Mouse (Mus musculus) spleen, adult 2 months (tissue): ENCODE measurements around the gene Yif1a. TPM values are rescaled to one million over a fixed set of nuclear protein-coding genes. Genes with fewer than 3 reads are reported as not detected.

Experiments
- DNase-seq, 2 experiments: peaks; one replicate each; pipeline versions ENCODE4 v3.0.0 to v3.0.0-alpha.2; 2012 to 2021; ENCODE audit warnings: low spot score in 2 of 2, low read depth in 1 of 2
- H3K27ac ChIP-seq: fragments of 200-500 bp; 2 replicates; pipeline ENCODE4 v1.5.1; 2012; ENCODE audit warnings: low read length, inconsistent platforms; ENCODE audit not compliant: insufficient read depth
- H3K27me3 ChIP-seq: fragments of 200-500 bp; 2 replicates; pipeline ENCODE4 v1.6.1; 2012; ENCODE audit warnings: mild to moderate bottlenecking, moderate library complexity, low read length, inconsistent platforms; ENCODE audit not compliant: control insufficient read depth, insufficient read depth
- H3K36me3 ChIP-seq: fragments of 200-500 bp; 2 replicates; pipeline ENCODE4 v1.6.1; 2012; ENCODE audit warnings: mild to moderate bottlenecking, low read length, inconsistent platforms; ENCODE audit not compliant: control insufficient read depth, insufficient read depth
- H3K4me1 ChIP-seq: fragments of 200-500 bp; 2 replicates; pipeline ENCODE4 v1.6.1; 2011; ENCODE audit warnings: inconsistent platforms; ENCODE audit not compliant: control insufficient read depth, insufficient read depth, insufficient read length
- H3K4me3 ChIP-seq: fragments of 200-500 bp; 2 replicates; pipeline ENCODE4 v1.5.1; 2011; ENCODE audit warnings: mild to moderate bottlenecking, inconsistent platforms; ENCODE audit not compliant: insufficient read depth, insufficient read length; ENCODE audit errors: extremely low read depth
- CTCF ChIP-seq: fragments of 200-500 bp; IDR thresholded peaks from 2 replicates; pipeline ENCODE4 v1.5.1; 2011; ENCODE audit warnings: mild to moderate bottlenecking, inconsistent platforms; ENCODE audit not compliant: insufficient read depth, insufficient read length, insufficient replicate concordance; ENCODE audit errors: extremely low read depth
- POLR2A ChIP-seq: fragments of 200-500 bp; IDR thresholded peaks from 2 replicates; pipeline ENCODE4 v1.6.1; 2011; ENCODE audit warnings: low read depth, low read length, inconsistent platforms
- WGBS: fragments of 180-500 bp; shearing (Covaris S2); methylation state at CpG from one replicate; pipeline ENCODE4 v1.1.7; 2018; 5-methylcytosine and 5-hydroxymethylcytosine counted together
- polyA plus RNA-seq: library from polyadenylated mRNA; depleted of rRNA; stranded (reverse); fragments of >200 nt; gene quantifications from 2 replicates; pipeline ENCODE4 v1.2.3, GENCODE M21; 2012

Gene Yif1a
- polyA plus RNA-seq, 1 experiment = 60.5 TPM

GRCm38 (mm10) chr19:5060365-5061330 is 27.7 kb upstream of the Yif1a start:
- 77% methylated on average over 5 of the region's 5 CpGs for WGBS
- no peak for TF ChIP-seq CTCF
- TF ChIP-seq POLR2A = no peak
- H3K4me1 ChIP-seq = peaks cover 2% of the 10 kb centered on the region; the same call in 1 of the 2 replicates
- H3K4me3 ChIP-seq = no peak overlapping the region
- H3K36me3 ChIP-seq = no peaks in the 10 kb centered on the region
- no peaks in the 10 kb centered on the region for H3K27me3 ChIP-seq
- no peak for DNase-seq
- H3K27ac ChIP-seq = no peak overlapping the region

- no peak overlapping the region for H3K4me3 ChIP-seq
- H3K4me1 ChIP-seq = peaks cover 2% of the 10 kb centered on the region; the same call in 1 of the 2 replicates
- no peak overlapping the region for H3K27ac ChIP-seq
- H3K36me3 ChIP-seq = no peaks in the 10 kb centered on the region
- peaks cover under 1% of the 10 kb centered on the region; the same call in 1 of the 2 replicates for H3K27me3 ChIP-seq
- no peak for DNase-seq
- no peak for TF ChIP-seq POLR2A
- no peak for TF ChIP-seq CTCF
- WGBS = 76% methylated on average over 5 of the region's 5 CpGs
These were observed 26.3 kb upstream of the Yif1a start for GRCm38 (mm10) chr19:5062041-5062440.

GRCm38 (mm10) chr19:5062446-5062845 is 25.9 kb upstream of the Yif1a start:
- H3K27ac ChIP-seq = no peak overlapping the region
- DNase-seq = no peak
- WGBS = 86% methylated on average over 6 of the region's 6 CpGs
- TF ChIP-seq CTCF (no peak), POLR2A (no peak)
- no peaks in the 10 kb centered on the region for H3K36me3 ChIP-seq
- H3K4me1 ChIP-seq = peaks cover 2% of the 10 kb centered on the region; the same call in 1 of the 2 replicates
- H3K4me3 ChIP-seq = no peak overlapping the region
- peaks cover 2% of the 10 kb centered on the region; the same call in 1 of the 2 replicates for H3K27me3 ChIP-seq

- 61% methylated on average over 7 of the region's 7 CpGs for WGBS
These were observed 23.2 kb upstream of the Yif1a start for GRCm38 (mm10) chr19:5065104-5065503.

GRCm38 (mm10) chr19:5067040-5067799 is 21.1 kb upstream of the Yif1a start:
- Histone ChIP-seq H3K4me3 (no peak overlapping the region), H3K4me1 (peaks cover 6% of the 10 kb centered on the region), H3K27me3 (peaks cover 12% of the 10 kb centered on the region), H3K27ac (0 out of 2 replicates have a peak overlapping the region, but pooled peaks have one; percentile 16), H3K36me3 (no peaks in the 10 kb centered on the region)
- TF ChIP-seq CTCF (no peak), POLR2A (no peak)
- no peak for DNase-seq
- WGBS = 12% methylated on average over 15 of the region's 15 CpGs

More at GRCm38 (mm10) chr19:5065104-5065503, 23.2 kb upstream of the Yif1a start:
- TF ChIP-seq CTCF (no peak), POLR2A (no peak)
- Histone ChIP-seq H3K36me3 (no peaks in the 10 kb centered on the region), H3K27me3 (peaks cover 12% of the 10 kb centered on the region), H3K4me3 (no peak overlapping the region), H3K4me1 (peaks cover 6% of the 10 kb centered on the region), H3K27ac (no peak overlapping the region)
- DNase-seq = no peak

GRCm38 (mm10) chr19:5067867-5068569 is 20.3 kb upstream of the Yif1a start, which contains the start of gene Cd248:
Gene Cd248 (plus strand): TSS chr19:5068078.
- H3K4me1 ChIP-seq = peaks cover 6% of the 10 kb centered on the region
- TF ChIP-seq CTCF (no peak), POLR2A (no peak)
- no peaks in the 10 kb centered on the region for H3K36me3 ChIP-seq
- no peak for DNase-seq
- H3K27me3 ChIP-seq = peaks cover 12% of the 10 kb centered on the region
- WGBS = 5% methylated on average over 50 of the region's 56 CpGs
- peak within 1 kb of the TSS; percentile 25; the same call in 1 of the 2 replicates for H3K4me3 ChIP-seq
- 0 out of 2 replicates have a peak within 1 kb of the TSS, but pooled peaks have one; percentile 16 for H3K27ac ChIP-seq
